Mouse (Mus musculus): ENCODE results near the gene P2rx7. TPM values are rescaled to one million over a fixed set of nuclear protein-coding genes. Genes with fewer than 3 reads are reported as not detected.

Gene P2rx7
- total RNA-seq (2021), result 1 to 10 TPM; 3.2 to 5.1 TPM
- long read RNA-seq, experiment 1, partial matches to known transcripts, result 0 of 1 reads
- long read RNA-seq, experiment 1, other reads (novel, unspliced or antisense), result 0 of 1 reads
- long read RNA-seq, experiment 2, partial matches to known transcripts, result 0 of 1 reads
- long read RNA-seq, experiment 2, other reads (novel, unspliced or antisense), result 1 of 1 reads

- DNase-seq, result no peak
Measured at GRCm38 (mm10) chr5:122643701-122644100, at the start of gene P2rx7. Gene P2rx7, plus strand, starts transcription at chr5:122643911.

- DNase-seq, result no peak
Measured at GRCm38 (mm10) chr5:122595470-122595869, 48.2 kb upstream of the P2rx7 start.

DNA sequence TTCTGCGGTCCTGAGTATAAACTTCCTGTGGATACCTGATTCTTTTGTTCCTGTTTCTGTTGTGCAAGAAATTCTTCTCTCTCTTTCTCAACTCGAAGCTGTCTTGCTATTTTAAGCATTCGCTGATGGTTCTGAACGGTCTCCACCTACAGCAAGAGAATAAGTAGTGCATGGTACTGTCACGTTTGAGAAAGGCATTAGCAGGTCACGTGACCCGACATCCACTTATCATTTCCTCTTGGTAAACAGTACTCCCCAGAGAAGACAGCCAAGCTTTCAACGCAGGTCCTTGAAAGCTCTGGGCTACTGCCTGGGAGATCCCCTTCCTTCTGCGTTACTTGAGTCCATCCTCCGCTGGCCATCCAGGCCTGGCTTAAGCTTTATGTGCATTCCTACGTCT, 41.5 kb upstream of the P2rx7 start:
- peak; percentile 49 for DNase-seq

DNA sequence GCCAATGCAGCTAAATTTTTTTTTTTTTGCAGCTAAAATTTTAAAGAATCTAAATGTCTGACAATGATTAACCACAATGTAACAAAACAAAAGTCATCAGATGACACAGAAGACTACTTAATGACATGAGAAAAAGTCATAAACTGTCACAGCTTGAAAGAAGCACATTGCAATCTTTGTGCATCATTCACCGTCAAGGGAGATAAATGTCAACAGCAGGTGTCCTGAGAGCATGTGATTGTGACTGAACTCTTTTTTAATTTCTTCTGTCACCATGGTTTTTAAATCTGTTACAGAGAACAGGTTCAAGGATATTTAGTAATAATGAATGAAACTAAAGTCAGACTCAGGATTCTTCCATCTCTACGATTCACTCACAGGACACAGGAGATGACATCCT, 38.8 kb upstream of the P2rx7 start:
- no peak for DNase-seq

- DNase-seq, result peak; percentile 21
Measured at GRCm38 (mm10) chr5:122611651-122612050, 32.1 kb upstream of the P2rx7 start.

GRCm38 (mm10) chr5:122613908-122614732, 29.6 kb upstream of the P2rx7 start, which contains the start of gene Ift81:
Gene Ift81, minus strand, starts transcription at chr5:122614518.
- DNase-seq, result peak; percentile 97

- no peak for DNase-seq
Measured at GRCm38 (mm10) chr5:122617718-122618117, 26.0 kb upstream of the P2rx7 start.

DNA sequence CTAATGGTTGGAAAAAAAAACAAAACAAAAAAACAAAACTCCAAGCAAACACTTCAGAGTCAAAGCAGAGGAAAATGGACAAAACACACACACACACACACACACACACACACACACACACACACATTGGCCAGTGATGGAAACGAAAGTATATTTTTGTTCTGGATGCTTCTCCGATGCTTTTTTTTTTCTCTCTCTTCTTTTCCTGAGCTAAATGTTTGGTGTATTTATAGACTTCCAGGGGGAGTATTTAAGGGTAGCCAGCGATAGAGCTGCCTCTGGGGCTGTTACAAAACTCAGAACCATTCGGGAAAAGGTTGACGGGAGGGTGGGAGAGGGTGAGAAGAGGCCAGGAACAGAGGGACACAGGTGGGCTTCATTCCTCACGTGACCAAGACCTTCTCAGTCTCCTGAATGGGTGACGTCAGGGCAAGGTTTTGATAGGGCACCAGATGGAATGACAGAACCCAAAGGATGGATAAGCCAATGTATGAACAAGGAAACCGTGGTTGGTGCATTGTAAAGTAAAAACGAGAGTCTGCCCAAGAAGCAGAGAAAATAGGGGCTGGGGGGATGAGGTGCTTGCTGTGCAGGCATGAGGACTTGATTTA, 23.9 kb upstream of the P2rx7 start:
- no peak for DNase-seq

GRCm38 (mm10) chr5:122621376-122621886, 22.3 kb upstream of the P2rx7 start:
- DNase-seq, result peak; percentile 56

GRCm38 (mm10) chr5:122622526-122622925, 21.2 kb upstream of the P2rx7 start:
- DNase-seq, result no peak

DNA sequence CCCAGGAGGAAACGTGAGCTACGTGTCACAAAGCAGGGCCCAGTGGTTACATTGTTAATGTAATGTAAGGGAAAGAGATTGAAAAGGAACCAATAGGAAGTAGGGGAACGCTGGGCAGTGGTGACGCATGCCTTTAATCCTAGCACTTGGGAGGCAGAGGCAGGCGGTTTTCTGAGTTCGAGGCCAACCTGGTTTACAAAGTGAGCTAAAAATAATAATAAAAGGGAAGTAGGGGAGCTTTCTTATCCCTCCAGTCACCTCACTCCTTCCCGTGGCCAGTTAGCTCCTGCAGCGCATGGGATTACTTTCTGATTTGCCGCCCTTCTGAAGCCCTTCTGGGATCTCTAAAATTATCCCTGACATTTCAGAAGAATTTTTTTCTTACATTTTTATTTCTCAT, 19.9 kb upstream of the P2rx7 start:
- no peak for DNase-seq

DNA sequence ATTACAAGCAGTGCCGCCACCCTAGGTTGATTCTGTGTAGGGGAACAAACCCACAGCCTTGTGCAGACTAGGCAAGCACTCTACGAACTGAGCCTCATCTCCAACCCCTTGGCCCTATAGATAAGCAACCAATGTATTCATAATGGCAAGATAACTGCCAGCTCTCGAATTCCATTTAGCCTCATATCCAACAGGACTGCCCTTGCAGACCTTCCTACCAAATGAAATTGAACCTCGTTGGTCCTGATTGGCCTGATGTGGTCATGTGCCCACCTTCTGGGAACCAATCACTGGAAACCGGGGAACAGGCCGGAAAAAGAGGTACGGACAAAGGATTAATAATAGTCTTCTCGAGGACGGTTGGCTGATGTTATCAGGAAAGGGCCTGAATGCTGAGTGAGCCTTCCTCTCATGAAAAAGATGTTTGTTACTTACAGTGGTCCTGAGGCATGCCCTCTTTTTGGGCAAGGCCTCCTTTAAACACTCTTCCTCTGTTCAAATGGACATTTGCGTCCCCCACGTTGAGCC, 18.7 kb upstream of the P2rx7 start:
- no peak for DNase-seq

DNA sequence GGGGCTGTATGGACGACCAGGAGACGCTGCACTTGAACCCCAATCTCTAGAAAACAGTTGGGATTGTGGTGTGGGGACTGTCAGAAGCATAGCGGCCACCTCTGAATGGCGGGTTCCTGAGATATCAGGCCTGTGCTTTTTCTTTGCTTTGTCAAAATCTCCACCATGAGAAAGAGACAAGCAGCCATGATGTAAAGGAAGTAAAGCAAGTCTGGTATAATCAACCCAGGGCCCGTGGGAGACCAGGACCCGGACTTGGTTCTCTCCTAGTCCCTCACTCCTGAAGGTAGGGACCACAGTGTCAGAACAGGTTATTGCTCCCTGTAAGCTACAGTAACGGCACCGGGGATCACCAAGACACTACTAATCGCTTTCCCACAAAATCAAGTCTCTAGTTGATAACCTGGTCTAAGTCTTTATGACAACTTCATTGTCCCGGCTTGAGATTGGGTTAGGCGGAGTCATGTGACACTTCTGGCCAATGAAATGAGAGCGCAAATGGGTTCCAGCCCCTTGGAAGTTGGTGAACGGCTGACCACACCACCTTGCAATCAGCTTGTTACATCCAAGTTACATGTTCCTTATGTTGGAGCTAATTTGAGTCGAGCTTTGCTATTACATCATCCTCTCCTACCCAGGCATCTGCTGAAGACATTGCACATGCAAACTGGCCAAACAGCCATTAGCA, 18.0 kb upstream of the P2rx7 start:
- DNase-seq, result no peak

DNA sequence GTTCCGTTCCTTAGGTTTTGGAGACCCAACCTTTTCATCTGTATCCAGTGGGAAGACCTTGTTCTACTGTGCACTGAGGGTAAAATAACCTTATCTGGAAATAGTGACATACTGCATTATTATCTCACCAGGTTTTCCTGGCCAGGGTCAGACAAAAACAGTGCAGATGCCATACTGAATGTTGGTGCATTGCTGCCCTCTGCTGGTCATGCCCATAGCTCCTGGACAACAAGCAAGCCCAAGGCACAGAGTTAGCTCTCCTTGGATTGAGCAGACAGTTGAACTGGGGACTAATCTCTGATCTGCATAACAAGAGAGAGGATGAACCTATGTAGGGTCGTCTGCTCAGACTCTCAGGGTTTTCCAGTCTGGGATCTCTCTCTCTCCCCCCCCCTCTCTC, 16.5 kb upstream of the P2rx7 start:
- peak; percentile 93 for DNase-seq

DNA sequence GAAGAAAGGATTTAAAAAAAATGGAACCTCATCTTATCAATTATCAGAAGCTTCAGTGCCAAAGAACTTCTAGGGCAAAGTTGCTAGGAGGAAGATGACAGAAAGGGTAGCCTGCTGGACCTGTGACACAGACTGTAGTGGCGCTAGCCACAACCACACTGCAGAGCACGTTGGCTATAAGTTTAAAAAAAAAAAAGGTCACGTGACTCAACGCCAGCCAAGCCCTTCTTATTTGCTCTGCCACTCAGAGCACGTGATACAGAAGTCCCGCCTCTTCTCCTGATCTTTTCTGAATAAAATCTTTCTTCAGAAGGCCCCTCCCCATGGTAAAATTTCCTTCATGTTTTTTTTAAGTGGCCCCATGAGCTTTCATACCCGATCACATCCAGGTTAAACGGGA, 8.5 kb upstream of the P2rx7 start:
- DNase-seq, result no peak

- DNase-seq, result no peak
Measured at GRCm38 (mm10) chr5:122636308-122636707, 7.4 kb upstream of the P2rx7 start.

GRCm38 (mm10) chr5:122636958-122637357, 6.8 kb upstream of the P2rx7 start:
- DNase-seq, result no peak

DNA sequence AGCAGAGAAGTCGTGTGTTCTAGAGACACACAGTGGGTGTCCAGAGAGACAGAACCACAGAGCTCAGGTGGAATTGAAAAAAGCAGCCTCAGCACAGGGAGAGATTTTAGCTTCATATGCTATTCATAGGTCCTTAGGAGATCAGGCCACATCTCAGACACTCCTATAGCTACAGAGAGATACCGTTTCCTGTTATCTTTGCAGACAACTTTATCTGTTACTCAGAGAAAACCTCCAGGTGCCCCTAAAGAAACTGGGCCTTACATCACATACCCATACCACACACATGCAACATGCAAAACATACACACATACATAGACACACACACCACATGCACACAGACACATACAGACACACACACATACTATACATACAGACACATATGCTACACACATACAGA, 5.4 kb upstream of the P2rx7 start:
- no peak for DNase-seq

DNA sequence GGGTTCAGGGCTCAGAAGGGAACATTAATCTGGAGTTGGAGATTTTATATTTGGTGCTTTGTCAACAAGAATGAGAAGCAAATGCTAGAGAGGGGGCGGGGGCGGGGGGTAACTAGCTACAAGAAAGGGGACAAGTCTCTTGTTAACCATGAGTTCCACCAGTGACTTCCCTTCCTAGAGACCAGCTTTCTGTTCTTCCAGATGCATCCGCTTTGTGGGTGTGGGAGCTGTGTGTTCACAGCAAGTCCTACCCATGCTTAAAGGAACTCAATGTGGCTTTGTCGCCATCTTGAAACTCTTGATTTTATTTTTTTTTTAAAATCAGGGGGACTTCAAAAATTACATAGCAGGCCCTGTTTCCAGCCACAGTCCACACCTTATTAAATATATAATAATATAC, 4.2 kb upstream of the P2rx7 start:
- DNase-seq, result no peak

- no peak for DNase-seq
Measured at GRCm38 (mm10) chr5:122639986-122640385, 3.7 kb upstream of the P2rx7 start.

- no peak for DNase-seq
Measured at GRCm38 (mm10) chr5:122644111-122644607, 448 bp downstream of the P2rx7 start.

- DNase-seq, result no peak
Measured at GRCm38 (mm10) chr5:122645290-122645689, 1.6 kb downstream of the P2rx7 start.
